Mouse (Mus musculus) MEL (cell line): ENCODE measurements around the gene Il18r1.
A peak's percentile ranks its signal among the peaks of the same experiment; 100 is the strongest.

Source experiments
- BHLHE40 ChIP-seq: IDR thresholded peaks from 2 replicates; pipeline ENCODE4 v1.6.1; 2012; ENCODE audit warnings: low read depth, mild to moderate bottlenecking, inconsistent platforms, low read length, improper control_type of control experiment, borderline replicate concordance
- CHD1 ChIP-seq: IDR thresholded peaks from 2 replicates; pipeline ENCODE4 v1.6.1; 2012; ENCODE audit warnings: low read depth, mild to moderate bottlenecking, inconsistent platforms, low read length, improper control_type of control experiment
- CHD2 ChIP-seq: IDR thresholded peaks from 2 replicates; pipeline ENCODE4 v1.6.1; 2011; ENCODE audit warnings: low read length, improper control_type of control experiment
- CTCF ChIP-seq, 3 experiments: IDR thresholded peaks in 2 of 3; conservative IDR thresholded peaks in 1 of 3; 2 replicates each; pipeline ENCODE4 v1.5.1; 2011 to 2012; ENCODE audit warnings: low read length in 3 of 3, low read depth in 2 of 3, mild to moderate bottlenecking in 2 of 3, improper control_type of control experiment in 1 of 3, inconsistent platforms in 1 of 3, mixed read lengths in 1 of 3, moderate library complexity in 1 of 3; ENCODE audit not compliant: control insufficient read depth in 1 of 3, insufficient read depth in 1 of 3, poor library complexity in 1 of 3, severe bottlenecking in 1 of 3
- E2F4 ChIP-seq: IDR thresholded peaks from 2 replicates; pipeline ENCODE4 v1.6.1; 2011; ENCODE audit warnings: low read depth, low read length, improper control_type of control experiment, borderline replicate concordance
- EP300 ChIP-seq, 2 experiments: IDR thresholded peaks; 2 replicates each; pipeline ENCODE4 v1.6.1; 2011; ENCODE audit warnings: improper control_type of control experiment in 2 of 2, low read length in 2 of 2, low read depth in 1 of 2, mild to moderate bottlenecking in 1 of 2
- ETS1 ChIP-seq: IDR thresholded peaks from 2 replicates; pipeline ENCODE4 v1.6.1; 2012; ENCODE audit warnings: low read depth, mild to moderate bottlenecking, inconsistent platforms, low read length, improper control_type of control experiment, moderate library complexity
- GATA1 ChIP-seq: IDR thresholded peaks from 2 replicates; pipeline ENCODE4 v1.6.1; 2011; ENCODE audit warnings: low read depth, low read length, improper control_type of control experiment
- MAX ChIP-seq: IDR thresholded peaks from 2 replicates; pipeline ENCODE4 v1.6.1; 2011; ENCODE audit warnings: low read length, improper control_type of control experiment
- POLR2A ChIP-seq, 2 experiments: IDR thresholded peaks; 2 replicates each; pipeline ENCODE4 v1.6.1; 2011 to 2012; ENCODE audit warnings: low read length in 2 of 2, mild to moderate bottlenecking in 2 of 2, control low read depth in 1 of 2, improper control_type of control experiment in 1 of 2, low read depth in 1 of 2, moderate library complexity in 1 of 2; ENCODE audit not compliant: control insufficient read depth in 1 of 2, insufficient read depth in 1 of 2, poor library complexity in 1 of 2
- RCOR1 ChIP-seq: IDR thresholded peaks from 2 replicates; pipeline ENCODE4 v1.6.1; 2012; ENCODE audit warnings: low read depth, mild to moderate bottlenecking, inconsistent platforms, low read length, improper control_type of control experiment
- TAL1 ChIP-seq: IDR thresholded peaks from 2 replicates; pipeline ENCODE4 v1.6.1; 2012; ENCODE audit warnings: mild to moderate bottlenecking, inconsistent platforms, low read length, moderate library complexity, mixed read lengths
- ZNF384 ChIP-seq: IDR thresholded peaks from 2 replicates; pipeline ENCODE4 v1.6.1; 2012; ENCODE audit warnings: low read depth, mild to moderate bottlenecking, inconsistent platforms, low read length, improper control_type of control experiment

DNA sequence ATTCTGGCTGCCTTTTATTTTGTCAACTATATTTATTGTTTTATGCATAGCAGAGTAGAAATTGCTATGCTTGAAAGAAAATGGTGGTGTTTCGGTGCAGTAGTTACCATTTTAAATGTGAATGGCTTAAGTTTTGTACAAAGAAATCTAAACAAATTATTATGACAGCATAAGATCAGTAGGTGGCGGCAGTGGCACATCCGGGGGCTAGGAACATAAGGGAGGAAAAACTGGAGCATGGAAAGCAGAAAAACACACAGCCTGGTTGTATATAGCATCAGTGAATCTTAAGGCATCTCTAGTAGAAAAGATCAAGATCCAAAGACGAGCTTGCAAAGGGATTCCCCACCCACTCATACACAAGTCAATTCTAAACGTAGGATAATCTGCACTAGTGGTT lies 72.2 kb downstream of the Il18r1 start:
- TF ChIP-seq ETS1 (no peak), TAL1 (no peak), CTCF (IDR thresholded peaks at IDR 0.05 in 2 of 3, conservative IDR thresholded peaks at IDR 0.05 in 1 of 3; ENCODE audit: control insufficient read depth in 1 of 3, insufficient read depth in 1 of 3, low read depth in 2 of 3, low read length in 3 of 3, poor library complexity in 1 of 3, severe bottlenecking in 1 of 3) (peak in 2 of 3 experiments; percentile 11 to 25; a peak in 3 of 6 replicates), ZNF384 (no peak), RCOR1 (no peak), MAX (no peak), E2F4 (no peak), CHD1 (no peak), EP300 (IDR thresholded peaks at IDR 0.05; ENCODE audit: low read depth in 1 of 2, low read length in 2 of 2) (no peak), GATA1 (no peak), POLR2A (IDR thresholded peaks at IDR 0.05; ENCODE audit: control insufficient read depth in 1 of 2, insufficient read depth in 1 of 2, low read depth in 1 of 2, low read length in 2 of 2, poor library complexity in 1 of 2) (no peak), BHLHE40 (no peak), CHD2 (no peak)
